Mouse (Mus musculus): Measurements from ENCODE around the gene Vps11.
"Not testable (repeated sequence)": the region's sequence is repeated elsewhere in the genome, so short reads cannot be mapped to it uniquely, and the experiment has no call there.

- not testable (repeated sequence) for TF ChIP-seq POLR2A (IDR thresholded peaks at IDR 0.05; ENCODE audit: borderline replicate concordance, low read depth, low read length); CTCF (IDR thresholded peaks at IDR 0.05; ENCODE audit: low read depth, low read length)
Observed at GRCm38 (mm10) chr9:44300001-44300400, 61.5 kb downstream of the Vps11 start.
